Mouse (Mus musculus) spleen, adult 2 months (tissue): Measurements from ENCODE around the gene Cep95. TPM values are rescaled to one million over a fixed set of nuclear protein-coding genes. Genes with fewer than 3 reads are reported as not detected.
A peak's percentile ranks its signal among the peaks of the same experiment; 100 is the strongest.

Source experiments
- DNase-seq, 2 experiments: peaks; one replicate each; pipeline versions ENCODE4 v3.0.0 to v3.0.0-alpha.2; 2012 to 2021; ENCODE audit warnings: low spot score in 2 of 2, low read depth in 1 of 2
- H3K27ac ChIP-seq: fragments of 200-500 bp; 2 replicates; pipeline ENCODE4 v1.5.1; 2012; ENCODE audit warnings: low read length, inconsistent platforms; ENCODE audit not compliant: insufficient read depth
- H3K27me3 ChIP-seq: fragments of 200-500 bp; 2 replicates; pipeline ENCODE4 v1.6.1; 2012; ENCODE audit warnings: mild to moderate bottlenecking, moderate library complexity, low read length, inconsistent platforms; ENCODE audit not compliant: control insufficient read depth, insufficient read depth
- H3K36me3 ChIP-seq: fragments of 200-500 bp; 2 replicates; pipeline ENCODE4 v1.6.1; 2012; ENCODE audit warnings: mild to moderate bottlenecking, low read length, inconsistent platforms; ENCODE audit not compliant: control insufficient read depth, insufficient read depth
- H3K4me1 ChIP-seq: fragments of 200-500 bp; 2 replicates; pipeline ENCODE4 v1.6.1; 2011; ENCODE audit warnings: inconsistent platforms; ENCODE audit not compliant: control insufficient read depth, insufficient read depth, insufficient read length
- H3K4me3 ChIP-seq: fragments of 200-500 bp; 2 replicates; pipeline ENCODE4 v1.5.1; 2011; ENCODE audit warnings: mild to moderate bottlenecking, inconsistent platforms; ENCODE audit not compliant: insufficient read depth, insufficient read length; ENCODE audit errors: extremely low read depth
- CTCF ChIP-seq: fragments of 200-500 bp; IDR thresholded peaks from 2 replicates; pipeline ENCODE4 v1.5.1; 2011; ENCODE audit warnings: mild to moderate bottlenecking, inconsistent platforms; ENCODE audit not compliant: insufficient read depth, insufficient read length, insufficient replicate concordance; ENCODE audit errors: extremely low read depth
- POLR2A ChIP-seq: fragments of 200-500 bp; IDR thresholded peaks from 2 replicates; pipeline ENCODE4 v1.6.1; 2011; ENCODE audit warnings: low read depth, low read length, inconsistent platforms
- WGBS: fragments of 180-500 bp; shearing (Covaris S2); methylation state at CpG from one replicate; pipeline ENCODE4 v1.1.7; 2018; 5-methylcytosine and 5-hydroxymethylcytosine counted together
- polyA plus RNA-seq: library from polyadenylated mRNA; depleted of rRNA; stranded (reverse); fragments of >200 nt; gene quantifications from 2 replicates; pipeline ENCODE4 v1.2.3, GENCODE M21; 2012

The Cep95 gene
- polyA plus RNA-seq, 1 experiment: 2.1 TPM

DNA sequence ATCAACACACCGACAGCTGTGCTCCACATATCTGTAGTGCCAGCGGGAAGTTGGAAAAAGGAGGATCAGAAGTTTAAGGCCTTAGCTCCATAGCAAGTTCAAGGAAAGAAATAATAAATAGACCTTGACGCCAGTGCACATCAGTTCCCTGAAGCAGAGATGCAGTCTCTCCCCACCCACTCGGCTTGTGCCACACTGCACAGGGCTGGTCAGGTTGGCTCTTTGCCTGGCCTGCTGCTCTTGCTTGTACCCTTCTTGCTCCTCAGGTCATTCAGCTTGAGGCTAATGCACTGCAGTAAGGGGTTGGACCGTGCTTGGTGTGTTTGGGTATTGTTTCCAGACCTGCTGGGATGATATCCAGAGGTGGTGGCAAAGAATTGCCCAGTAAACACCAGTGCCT is 28.5 kb upstream of the Cep95 start:
- no peak overlapping the region for H3K4me3 ChIP-seq
- H3K36me3 ChIP-seq: no peaks in the 10 kb centered on the region
- WGBS: 69% methylated on average over 5 of the region's 5 CpGs
- H3K27me3 ChIP-seq: no peaks in the 10 kb centered on the region
- peak overlapping the region; percentile 97 for H3K27ac ChIP-seq
- DNase-seq: peak in 1 of 2 experiments; percentile 53
- no peak for TF ChIP-seq POLR2A
- TF ChIP-seq CTCF: no peak
- peaks cover 46% of the 10 kb centered on the region for H3K4me1 ChIP-seq

- Histone ChIP-seq H3K4me1 (peaks cover 46% of the 10 kb centered on the region), H3K36me3 (peaks cover 6% of the 10 kb centered on the region; the same call in 1 of the 2 replicates), H3K4me3 (no peak overlapping the region), H3K27me3 (no peaks in the 10 kb centered on the region), H3K27ac (peak overlapping the region; percentile 97)
- TF ChIP-seq CTCF (no peak), POLR2A (no peak)
- DNase-seq: peak; percentile 77 to 80
- WGBS: 3% methylated on average over 5 of the region's 5 CpGs
Measured at GRCm38 (mm10) chr11:106762139-106762799, 26.8 kb upstream of the Cep95 start.

- H3K27ac ChIP-seq: peak overlapping the region; percentile 90
- no peak for DNase-seq
- WGBS: 41% methylated on average over 9 of the region's 9 CpGs
Measured at GRCm38 (mm10) chr11:106762800-106763185, 26.3 kb upstream of the Cep95 start.

DNA sequence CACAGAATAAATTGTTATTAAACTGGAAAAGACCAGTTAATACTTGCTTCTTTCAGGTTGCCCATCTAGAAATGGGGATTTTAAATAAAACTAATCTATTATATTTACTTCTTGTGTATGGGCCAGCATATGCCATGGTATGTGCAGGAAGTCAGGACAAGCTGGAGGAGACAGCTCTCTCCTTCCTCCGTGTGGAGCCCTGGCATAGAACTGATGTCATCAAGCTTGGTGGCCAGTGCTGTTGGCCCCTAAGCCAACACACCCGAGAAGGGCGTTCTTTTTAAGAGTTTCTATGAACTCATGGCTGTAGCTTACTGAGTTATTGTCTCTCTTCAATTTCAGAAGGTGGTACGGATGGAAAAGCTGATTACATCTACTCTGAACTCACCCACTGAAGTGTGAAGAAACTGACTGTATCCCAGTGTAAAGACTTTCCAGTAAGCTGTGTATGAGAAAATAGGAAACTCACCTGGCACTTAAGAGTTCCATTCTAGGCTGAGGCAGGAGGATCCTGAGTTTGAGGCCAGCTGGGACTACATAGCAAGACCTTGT is 22.4 kb upstream of the Cep95 start:
- WGBS: 84% methylated on average over 4 of the region's 4 CpGs
- no peak for DNase-seq
- no peak overlapping the region for H3K27ac ChIP-seq
- peaks cover 15% of the 10 kb centered on the region; the same call in 1 of the 2 replicates for H3K36me3 ChIP-seq
- H3K27me3 ChIP-seq: no peaks in the 10 kb centered on the region
- H3K4me3 ChIP-seq: no peak overlapping the region
- H3K4me1 ChIP-seq: peaks cover 18% of the 10 kb centered on the region; the same call in 1 of the 2 replicates
- TF ChIP-seq POLR2A (no peak), CTCF (no peak)

More at GRCm38 (mm10) chr11:106762800-106763185, 26.3 kb upstream of the Cep95 start:
- H3K4me1 ChIP-seq: peaks cover 44% of the 10 kb centered on the region
- TF ChIP-seq CTCF (no peak), POLR2A (no peak)
- peaks cover 8% of the 10 kb centered on the region; the same call in 1 of the 2 replicates for H3K36me3 ChIP-seq
- no peaks in the 10 kb centered on the region for H3K27me3 ChIP-seq
- no peak overlapping the region for H3K4me3 ChIP-seq

DNA sequence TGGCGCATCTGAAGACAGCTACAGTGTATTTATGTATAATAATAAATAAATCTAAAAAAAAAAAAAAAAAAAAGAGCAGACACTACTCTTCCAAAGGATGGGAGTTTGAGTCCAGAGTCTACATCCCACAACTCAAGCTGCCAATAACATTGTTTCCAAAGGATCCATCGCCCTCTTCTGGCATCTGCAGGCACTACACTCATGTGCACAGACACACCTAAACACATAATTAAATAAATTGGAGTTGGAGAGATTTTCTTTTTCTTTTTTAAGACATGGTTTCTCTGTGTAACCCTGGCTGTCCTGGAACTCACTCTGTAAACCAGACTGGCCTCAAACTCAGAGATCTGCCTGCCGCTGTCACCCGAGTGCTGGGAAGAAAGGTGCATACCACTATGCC is 21.5 kb upstream of the Cep95 start:
- TF ChIP-seq CTCF (no peak), POLR2A (no peak)
- DNase-seq: no peak
- WGBS: 96% methylated on average over 4 of the region's 4 CpGs

GRCm38 (mm10) chr11:106770195-106770974 is 18.7 kb upstream of the Cep95 start:
- Histone ChIP-seq H3K27ac (no peak overlapping the region), H3K27me3 (no peaks in the 10 kb centered on the region), H3K4me3 (no peak overlapping the region), H3K4me1 (no peaks in the 10 kb centered on the region), H3K36me3 (peaks cover 34% of the 10 kb centered on the region)
- DNase-seq: peak in 1 of 2 experiments; percentile 46
- TF ChIP-seq POLR2A (no peak), CTCF (peak; percentile 51; the same call in 1 of the 2 replicates)
- 80% methylated on average over 9 of the region's 9 CpGs for WGBS

More for the DNA sequence above, 21.5 kb upstream of the Cep95 start:
- Histone ChIP-seq H3K4me3 (no peak overlapping the region), H3K4me1 (peaks cover 13% of the 10 kb centered on the region; the same call in 1 of the 2 replicates), H3K27me3 (no peaks in the 10 kb centered on the region), H3K36me3 (peaks cover 18% of the 10 kb centered on the region; the same call in 1 of the 2 replicates), H3K27ac (no peak overlapping the region)
